Mouse (Mus musculus): ENCODE measurements at regions not wholly inside any gene's neighbourhood (a gene's known extent, or its start where the extent isn't known, plus 50 kb on each side); places are given as distances from the start of the nearest gene placed in this dataset.

DNA sequence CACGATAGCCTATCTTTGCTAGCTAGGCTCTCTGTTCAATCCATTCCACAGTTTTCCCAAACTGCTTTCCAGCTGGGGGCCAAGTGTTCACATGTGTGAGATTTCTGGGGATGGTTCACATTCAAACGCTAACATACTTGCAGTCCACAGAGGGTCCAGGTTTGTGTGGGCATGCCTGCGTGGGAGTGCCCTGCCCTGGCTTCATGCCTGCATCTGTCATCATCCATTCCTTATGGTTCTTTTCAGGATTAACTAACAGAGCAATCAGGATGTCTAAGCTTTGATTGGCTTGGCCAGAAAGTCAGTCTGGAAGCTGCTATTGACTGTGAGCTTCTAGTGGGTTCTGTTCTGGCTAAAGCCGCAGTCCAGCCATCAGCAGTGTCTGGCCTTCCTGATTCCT is 93.7 kb upstream of the Spata13 start:
- TF ChIP-seq GATA1 (IDR thresholded peaks at IDR 0.05; ENCODE audit: borderline replicate concordance, low read length), result no peak
- TF ChIP-seq FLI1 (IDR thresholded peaks at IDR 0.05; ENCODE audit: low read length), result no peak
